Mouse (Mus musculus) embryonic facial prominence, embryonic 10.5 days (tissue): ENCODE data around the gene Ccdc22. TPM values are rescaled to one million over a fixed set of nuclear protein-coding genes. Genes with fewer than 3 reads are reported as not detected.

Experiments
- DNase-seq: peaks from one replicate; pipeline ENCODE4 v3.0.0-alpha.2; 2017; ENCODE audit warnings: low spot score
- H3K27ac ChIP-seq: fragments of 300-500 bp; sonication (generic); replicated peaks from 2 replicates; pipeline ENCODE4 v1.5.1; 2016; ENCODE audit warnings: mild to moderate bottlenecking
- H3K27me3 ChIP-seq: fragments of 300-500 bp; sonication (generic); replicated peaks from 2 replicates; pipeline ENCODE4 v1.6.1; 2016; ENCODE audit warnings: low read depth, mild to moderate bottlenecking; ENCODE audit not compliant: poor library complexity, severe bottlenecking
- H3K36me3 ChIP-seq: fragments of 300-500 bp; sonication (generic); replicated peaks from 2 replicates; pipeline ENCODE4 v1.6.1; 2016; ENCODE audit warnings: mild to moderate bottlenecking, moderate library complexity
- H3K4me1 ChIP-seq: fragments of 300-500 bp; sonication (generic); 2 replicates; pipeline ENCODE4 v1.6.1; 2016
- H3K4me3 ChIP-seq: fragments of 300-500 bp; sonication (generic); 2 replicates; pipeline ENCODE4 v1.5.1; 2016; ENCODE audit warnings: mild to moderate bottlenecking, moderate library complexity
- H3K9me3 ChIP-seq: fragments of 300-500 bp; sonication (generic); 2 replicates; pipeline ENCODE4 v1.6.1; 2016; ENCODE audit warnings: mild to moderate bottlenecking
- WGBS: fragments of 180-500 bp; shearing (Covaris S2); methylation state at CpG from one replicate; pipeline ENCODE4 v1.1.7; 2016; 5-methylcytosine and 5-hydroxymethylcytosine counted together
- polyA plus RNA-seq: library from polyadenylated mRNA; unstranded; fragments of >200 nt; fragmentation: Nextera tagmentation; extraction: Ambion mirVana; gene quantifications from 2 replicates; pipeline ENCODE4 v1.2.1, GENCODE M21; 2016

Ccdc22 gene
- polyA plus RNA-seq, 1 experiment from 2014 or later = 36.0 TPM

GRCm38 (mm10) chrX:7570481-7571175 lies 34.7 kb downstream of the Ccdc22 start:
- Histone ChIP-seq H3K27ac (no peak overlapping the region), H3K36me3 (no peaks in the 10 kb centered on the region), H3K4me3 (no peak overlapping the region), H3K9me3 (peaks cover 13% of the 10 kb centered on the region; the same call in 1 of the 2 replicates), H3K4me1 (peaks cover 19% of the 10 kb centered on the region), H3K27me3 (no peaks in the 10 kb centered on the region)
- 70% methylated on average over 7 of the region's 7 CpGs for WGBS
- no peak for DNase-seq

DNA sequence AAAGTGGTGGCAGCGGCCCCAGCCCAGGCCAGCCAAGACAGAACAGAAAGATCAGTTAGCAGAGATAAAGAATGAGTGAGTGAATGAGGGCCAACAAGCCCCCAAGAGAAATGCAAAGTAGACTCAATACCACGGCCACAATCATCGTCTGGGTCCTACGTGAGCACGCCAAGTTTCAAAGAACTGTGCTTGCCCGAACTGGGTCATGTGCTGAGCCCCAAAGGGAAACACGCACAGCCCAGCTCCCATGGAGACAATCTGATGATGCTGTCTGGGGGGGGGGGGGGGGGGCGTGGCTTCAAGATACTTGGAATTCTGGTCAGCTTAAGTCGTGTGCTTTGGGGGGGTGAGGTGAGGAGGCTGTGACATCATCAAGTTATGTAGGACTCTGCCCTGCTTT lies 37.8 kb downstream of the Ccdc22 start:
- Histone ChIP-seq H3K4me3 (no peak overlapping the region), H3K27me3 (no peaks in the 10 kb centered on the region), H3K27ac (no peak overlapping the region), H3K9me3 (no peaks in the 10 kb centered on the region), H3K4me1 (peaks cover 3% of the 10 kb centered on the region; the same call in 1 of the 2 replicates), H3K36me3 (no peaks in the 10 kb centered on the region)
- 77% methylated on average over 9 of the region's 9 CpGs for WGBS
- DNase-seq = no peak

DNA sequence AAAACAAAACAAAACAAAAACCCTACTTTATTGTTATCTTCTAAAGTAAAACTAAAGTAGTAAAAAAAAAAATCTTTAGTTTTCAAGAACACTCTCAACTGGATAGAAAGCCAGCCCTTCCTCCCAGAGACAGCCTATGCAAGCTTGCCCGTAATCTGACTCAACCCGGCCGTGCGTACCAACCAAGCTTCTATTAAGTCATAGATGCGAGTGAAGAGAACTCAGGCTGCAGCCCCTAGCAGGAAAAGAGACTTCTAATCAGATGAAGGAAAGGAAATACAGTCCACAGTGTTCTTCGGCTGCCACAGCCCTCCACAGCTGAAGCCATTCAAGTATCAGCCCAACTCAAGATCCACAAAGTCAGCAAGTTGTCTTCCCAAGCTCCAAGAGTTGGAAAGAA lies 39.0 kb downstream of the Ccdc22 start:
- 90% methylated on average over 6 of the region's 6 CpGs for WGBS
- no peak overlapping the region for H3K27ac ChIP-seq
- no peaks in the 10 kb centered on the region for H3K4me1 ChIP-seq
- no peak overlapping the region for H3K4me3 ChIP-seq
- no peaks in the 10 kb centered on the region for H3K9me3 ChIP-seq
- no peaks in the 10 kb centered on the region for H3K36me3 ChIP-seq
- H3K27me3 ChIP-seq = no peaks in the 10 kb centered on the region
- no peak for DNase-seq

DNA sequence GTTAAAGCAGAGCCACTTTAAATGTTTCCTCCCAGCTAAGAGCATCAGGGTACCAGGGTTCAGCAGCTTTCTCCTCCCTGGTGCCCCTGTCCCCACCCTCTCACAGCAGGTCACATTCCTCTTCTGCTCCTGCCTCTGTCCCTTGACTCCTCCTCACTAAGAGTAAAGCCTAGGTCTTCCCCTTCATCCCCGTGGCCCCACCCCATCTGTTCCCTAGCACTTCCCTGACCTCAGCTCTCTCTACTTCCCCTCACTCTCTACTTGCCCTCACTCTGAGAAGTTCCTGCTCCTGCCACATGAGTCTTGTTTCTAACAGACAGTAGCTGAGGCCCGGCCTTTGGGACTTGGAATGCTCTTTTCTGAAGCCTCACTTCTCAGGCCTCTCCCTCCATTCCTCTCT lies 42.2 kb downstream of the Ccdc22 start:
- H3K4me3 ChIP-seq = no peak overlapping the region
- 22% methylated on average over 2 of the region's 2 CpGs for WGBS

DNA sequence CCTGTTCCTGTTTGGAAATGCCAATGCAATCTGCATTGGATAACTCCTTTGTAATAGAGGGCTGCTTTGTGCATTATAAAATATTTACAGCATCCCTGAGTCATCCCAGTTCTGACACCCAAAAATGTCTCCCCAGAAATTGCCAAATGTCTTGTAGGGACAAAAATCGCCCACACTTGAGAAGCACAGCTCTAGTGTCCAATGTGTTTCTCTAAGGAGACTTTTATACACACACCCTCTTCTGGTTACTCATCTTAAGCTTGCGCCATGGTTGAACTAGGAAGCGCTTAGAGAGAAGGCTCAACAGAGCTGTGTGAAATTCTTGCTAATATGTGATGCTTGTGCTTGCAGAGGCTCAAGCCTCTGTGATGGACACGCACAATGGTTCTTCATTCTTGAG lies 51.8 kb downstream of the Ccdc22 start:
- DNase-seq = no peak
- H3K4me1 ChIP-seq = no peaks in the 10 kb centered on the region
- WGBS = 90% methylated on average over 4 of the region's 4 CpGs
- H3K36me3 ChIP-seq = no peaks in the 10 kb centered on the region
- no peaks in the 10 kb centered on the region for H3K9me3 ChIP-seq
- no peaks in the 10 kb centered on the region for H3K27me3 ChIP-seq
- H3K4me3 ChIP-seq = no peak overlapping the region
- no peak overlapping the region for H3K27ac ChIP-seq

More for the DNA sequence above, 42.2 kb downstream of the Ccdc22 start:
- Histone ChIP-seq H3K36me3 (peaks cover 8% of the 10 kb centered on the region; the same call in 1 of the 2 replicates), H3K27me3 (no peaks in the 10 kb centered on the region), H3K9me3 (no peaks in the 10 kb centered on the region), H3K27ac (no peak overlapping the region), H3K4me1 (no peaks in the 10 kb centered on the region)
- DNase-seq = no peak

Other genes with a start within 250 kb of the Ccdc22 start
- 0.57 and 0.64 TPM in 2 replicates for gene Usp27x, start 229.7 kb downstream of the Ccdc22 start, polyA plus RNA-seq
- gene Foxp3, start 31.9 kb downstream of the Ccdc22 start, polyA plus RNA-seq = 0.05 and 0.15 TPM in 2 replicates
- 1.4 and 2.2 TPM in 2 replicates for gene Ppp1r3f, start 31.2 kb downstream of the Ccdc22 start, polyA plus RNA-seq
- 0.05 and 0.06 TPM in 2 replicates for gene Cacna1f, start 1.6 kb upstream of the Ccdc22 start, polyA plus RNA-seq
- gene Syp, start 33.0 kb upstream of the Ccdc22 start, polyA plus RNA-seq = 9.3 and 9.7 TPM in 2 replicates
- gene Prickle3, start 51.7 kb upstream of the Ccdc22 start, polyA plus RNA-seq = 4.1 and 4.2 TPM in 2 replicates
- 49.7 TPM in 2 replicates for gene Plp2, start 65.9 kb upstream of the Ccdc22 start, polyA plus RNA-seq
- 0.09 TPM in 1 of 2 replicates, not detected in the other for gene Magix, start 75.7 kb upstream of the Ccdc22 start, polyA plus RNA-seq
- gene Gpkow, start 91.6 kb upstream of the Ccdc22 start, polyA plus RNA-seq = 40.2 and 40.3 TPM in 2 replicates
- gene Wdr45, start 108.8 kb upstream of the Ccdc22 start, polyA plus RNA-seq = 22.5 and 23.8 TPM in 2 replicates
- 0.36 and 0.61 TPM in 2 replicates for gene Gm45208, start 116.7 kb upstream of the Ccdc22 start, polyA plus RNA-seq
- gene Praf2, start 122.9 kb upstream of the Ccdc22 start, polyA plus RNA-seq = 73.0 and 73.6 TPM in 2 replicates
- gene Ccdc120, start 145.4 kb upstream of the Ccdc22 start, polyA plus RNA-seq = 20.3 and 22.1 TPM in 2 replicates
- 26.8 and 28.3 TPM in 2 replicates for gene Tfe3, start 157.0 kb upstream of the Ccdc22 start, polyA plus RNA-seq
- 42.5 and 45.3 TPM in 2 replicates for gene Gripap1, start 184.2 kb upstream of the Ccdc22 start, polyA plus RNA-seq
- gene Kcnd1, start 216.8 kb upstream of the Ccdc22 start, polyA plus RNA-seq = 1.4 and 2.2 TPM in 2 replicates
- gene Otud5, start 235.8 kb upstream of the Ccdc22 start, polyA plus RNA-seq = 42.2 and 43.4 TPM in 2 replicates